Mouse (Mus musculus): ENCODE measurements around the gene Ctnnd1.

Ctnnd1 gene

DNA sequence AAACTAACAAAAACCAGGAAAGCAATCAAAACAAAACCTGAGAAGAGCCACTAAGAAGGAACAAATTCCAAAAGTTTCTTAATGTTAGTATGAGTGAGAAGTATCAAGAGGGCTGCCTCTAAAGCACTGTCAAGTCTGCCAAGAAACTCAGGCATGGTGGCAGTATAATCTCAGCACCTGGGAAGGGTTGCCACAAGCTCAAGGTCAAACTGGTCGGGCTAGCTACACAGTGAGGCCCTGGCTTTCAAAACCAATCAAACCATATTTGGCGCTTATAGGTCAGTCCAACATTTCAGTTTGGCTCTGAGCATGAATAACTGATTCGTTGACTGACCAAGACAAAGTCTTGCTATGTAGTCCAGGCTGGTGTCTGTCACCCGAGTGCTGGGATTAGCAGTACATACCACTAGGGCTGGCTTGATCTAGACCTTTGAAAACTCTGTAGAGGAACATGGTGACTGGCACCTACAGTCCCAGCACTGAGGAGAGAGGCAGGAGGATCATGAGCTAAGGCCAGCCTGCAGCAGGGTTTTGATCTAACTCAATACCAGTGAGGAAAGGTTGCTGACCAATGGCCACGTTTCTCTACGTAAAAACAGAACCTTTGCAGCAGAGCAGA lies 51.2 kb downstream of the Ctnnd1 start:
- DNase-seq, result no peak

- no peak for DNase-seq
Observed at GRCm38 (mm10) chr2:84597123-84597522, 53.4 kb downstream of the Ctnnd1 start.

GRCm38 (mm10) chr2:84592801-84593200 lies 57.8 kb downstream of the Ctnnd1 start:
- DNase-seq, result no peak

- no peak for DNase-seq
Observed at GRCm38 (mm10) chr2:84585700-84586099, 64.9 kb downstream of the Ctnnd1 start.

GRCm38 (mm10) chr2:84582286-84582685 lies 68.3 kb downstream of the Ctnnd1 start:
- DNase-seq, result no peak

DNA sequence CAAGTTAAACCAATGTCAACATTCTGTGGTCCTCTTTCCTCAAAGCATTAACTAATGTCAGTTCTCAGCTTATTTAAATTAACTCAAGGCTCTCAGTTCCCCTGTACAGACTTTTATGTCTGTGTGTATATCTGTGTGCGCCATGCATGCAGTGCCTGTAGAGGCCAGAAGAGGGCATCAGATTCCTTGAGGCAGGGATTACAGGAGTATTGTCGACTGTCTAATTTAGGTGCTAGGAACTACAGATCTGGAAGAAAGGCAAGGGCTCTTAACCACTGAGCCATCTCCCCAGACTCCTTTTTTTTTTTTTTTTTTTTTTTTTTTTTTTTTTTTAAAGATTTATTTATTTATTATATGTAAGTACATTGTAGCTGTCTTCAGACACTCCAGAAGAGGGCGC lies 69.4 kb downstream of the Ctnnd1 start:
- no peak for DNase-seq

DNA sequence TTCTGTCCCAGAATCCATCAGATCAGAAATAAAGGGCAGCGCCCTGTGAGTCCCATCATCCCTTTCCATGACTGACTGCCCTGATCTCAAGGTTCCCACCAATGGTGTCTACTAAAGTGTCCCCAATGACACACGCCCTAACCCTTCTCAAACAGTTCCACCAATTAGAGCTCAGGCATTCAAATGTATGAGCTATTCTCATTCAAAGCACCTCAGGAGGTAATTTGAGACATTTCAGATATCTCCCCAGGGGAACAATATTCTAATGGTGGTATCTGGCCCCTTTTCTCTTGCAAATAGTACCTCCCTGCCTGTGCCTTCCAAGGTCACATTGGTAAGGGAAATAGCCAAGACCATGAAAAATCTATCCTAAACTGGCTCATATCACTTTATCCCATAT lies 71.3 kb downstream of the Ctnnd1 start:
- DNase-seq, result no peak

- DNase-seq, result no peak
Observed at GRCm38 (mm10) chr2:84574130-84574529, 76.4 kb downstream of the Ctnnd1 start.

DNA sequence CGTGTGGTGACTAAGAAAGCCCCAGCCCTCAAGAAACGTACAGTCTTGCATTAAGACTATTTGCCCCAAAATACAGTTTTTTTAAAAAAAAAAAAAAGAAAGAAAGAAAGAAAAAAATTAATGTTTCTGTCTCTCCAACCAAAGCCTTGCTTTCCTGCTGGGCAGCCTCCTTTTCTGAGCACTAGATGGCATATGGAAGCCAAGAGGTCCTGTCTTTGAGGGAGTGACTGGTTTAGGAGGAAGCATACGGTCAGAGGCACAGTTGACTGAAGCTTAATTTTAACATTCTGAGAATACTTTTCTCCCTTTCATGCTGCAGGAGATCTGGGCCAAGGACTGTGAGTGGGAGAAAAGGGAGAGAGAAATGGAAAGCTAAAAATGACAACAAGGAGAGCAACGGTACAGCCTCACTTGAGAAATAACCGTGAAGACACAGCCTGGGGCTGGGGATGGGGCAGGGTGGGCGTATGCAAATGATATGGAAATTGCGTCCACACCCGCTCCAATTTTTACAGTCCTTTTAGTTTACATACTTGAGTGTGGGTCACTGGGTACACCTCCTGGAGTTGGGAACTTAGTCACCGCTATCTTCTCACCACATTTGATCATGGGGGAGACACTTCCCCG lies 93.6 kb downstream of the Ctnnd1 start:
- DNase-seq, result no peak

GRCm38 (mm10) chr2:84551390-84552100 lies 99.0 kb downstream of the Ctnnd1 start:
- DNase-seq, result no peak
